Mouse (Mus musculus) embryo, embryonic 10.5 days (tissue): ENCODE results near the gene Arhgap44.
A peak's percentile ranks its signal among the peaks of the same experiment; 100 is the strongest.

ENCODE experiments used
- DNase-seq: peaks from one replicate; pipeline ENCODE4 v3.0.0-alpha.2; 2015; ENCODE audit warnings: low spot score

Arhgap44 gene

GRCm38 (mm10) chr11:65003611-65004010 is 159.2 kb downstream of the Arhgap44 start:
- peak; percentile 26 for DNase-seq

DNA sequence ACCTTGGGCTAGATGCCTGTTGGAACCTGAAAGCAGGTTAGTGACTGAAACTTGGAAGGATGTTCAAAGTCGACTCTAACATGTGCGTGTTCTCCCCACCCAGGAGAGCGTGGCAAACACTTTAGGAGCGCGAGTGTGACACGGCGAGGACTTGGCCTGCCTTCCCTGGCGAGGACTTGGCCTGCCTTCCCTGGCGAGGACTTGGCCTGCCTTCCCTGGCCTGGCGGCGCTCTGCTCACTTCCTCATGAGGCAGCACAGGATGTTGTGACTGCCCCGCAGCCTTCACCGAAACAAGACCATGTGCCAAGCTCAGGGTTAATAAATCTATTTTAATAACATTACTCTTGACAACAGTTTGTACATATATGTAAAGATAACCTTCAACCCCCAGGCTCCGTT is 161.0 kb downstream of the Arhgap44 start:
- DNase-seq: no peak

- DNase-seq: no peak
Measured at GRCm38 (mm10) chr11:64999685-65000084, 163.1 kb downstream of the Arhgap44 start.

DNA sequence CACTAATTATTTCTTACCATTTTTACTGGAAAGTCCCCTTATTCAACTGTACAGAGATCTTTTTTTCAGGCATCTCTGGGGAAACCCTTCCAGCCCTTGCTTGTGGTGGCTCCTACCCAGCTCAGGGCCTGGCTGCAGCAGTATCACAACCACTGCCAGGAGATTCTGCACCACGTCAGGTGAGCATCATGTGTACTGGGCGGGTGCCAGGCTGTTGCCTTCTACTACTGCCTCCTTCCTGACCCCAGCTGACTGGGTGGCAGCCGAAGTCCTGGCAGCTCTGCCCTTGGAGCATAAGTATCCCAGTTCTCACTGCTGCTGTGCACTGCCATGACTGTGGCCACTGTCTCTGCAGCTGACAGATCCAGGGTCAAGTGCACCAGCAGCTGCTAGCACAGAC is 164.3 kb downstream of the Arhgap44 start:
- DNase-seq: no peak

DNA sequence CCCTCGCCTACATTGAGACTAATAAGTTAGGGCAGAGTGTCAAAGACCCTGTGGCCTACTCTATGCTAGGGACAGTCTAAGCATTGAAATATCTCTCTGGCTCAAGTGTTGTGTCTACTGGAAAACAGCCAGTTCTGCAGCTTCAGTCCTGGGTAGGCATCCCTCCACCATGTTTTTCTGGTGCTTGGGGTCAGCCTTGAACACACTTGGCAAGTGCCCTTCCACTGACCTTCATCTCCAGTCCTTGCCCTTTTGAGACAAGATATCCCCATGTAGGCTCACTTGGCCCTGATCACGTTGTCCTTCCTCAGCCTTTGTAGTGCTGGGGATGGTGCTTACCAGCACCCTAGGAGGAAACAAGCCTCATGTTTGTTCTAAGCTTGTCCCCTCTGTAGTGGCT is 174.2 kb downstream of the Arhgap44 start:
- DNase-seq: no peak

DNA sequence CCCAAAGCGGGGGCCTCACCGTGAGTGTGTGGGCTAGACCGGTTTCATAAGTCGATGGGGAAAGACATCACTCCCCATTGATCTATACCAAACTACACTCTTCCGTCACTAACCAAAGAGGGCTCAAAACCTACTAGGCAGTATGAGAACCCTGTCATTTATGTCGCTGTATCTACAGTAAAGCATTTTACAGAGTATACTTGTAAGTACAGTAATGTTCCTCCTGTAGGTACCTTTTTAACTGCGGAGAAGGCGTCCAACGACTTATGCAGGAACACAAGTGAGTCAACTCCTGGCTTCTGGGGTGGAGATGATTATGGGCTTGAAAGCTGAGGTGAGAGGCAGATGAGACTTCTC is 183.3 kb downstream of the Arhgap44 start:
- no peak for DNase-seq

- DNase-seq: peak; percentile 98
Measured at GRCm38 (mm10) chr11:64978720-64979488, 183.9 kb downstream of the Arhgap44 start, which contains the start of gene Elac2. Elac2 (plus strand) TSS chr11:64979038.

DNA sequence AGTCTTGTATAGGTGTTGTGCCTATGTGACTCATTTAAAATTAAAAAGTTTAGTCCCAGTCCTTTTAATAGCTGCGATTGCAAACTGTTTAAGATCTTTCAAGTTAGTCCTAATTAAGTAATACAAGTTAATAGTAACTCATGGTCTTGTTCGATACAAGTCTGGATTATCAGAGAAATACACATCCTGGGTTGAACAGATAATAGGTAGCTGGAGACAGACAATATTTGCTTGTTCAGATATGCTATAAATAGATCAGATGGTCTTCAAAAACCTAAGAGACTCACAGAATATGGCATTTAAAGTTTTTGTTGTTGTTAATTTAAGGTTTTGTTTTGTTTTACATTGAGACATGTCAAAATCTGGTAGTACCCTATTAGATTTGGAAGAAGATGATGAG is 190.3 kb downstream of the Arhgap44 start:
- no peak for DNase-seq

GRCm38 (mm10) chr11:64971471-64971988 is 191.2 kb downstream of the Arhgap44 start:
- DNase-seq: no peak

DNA sequence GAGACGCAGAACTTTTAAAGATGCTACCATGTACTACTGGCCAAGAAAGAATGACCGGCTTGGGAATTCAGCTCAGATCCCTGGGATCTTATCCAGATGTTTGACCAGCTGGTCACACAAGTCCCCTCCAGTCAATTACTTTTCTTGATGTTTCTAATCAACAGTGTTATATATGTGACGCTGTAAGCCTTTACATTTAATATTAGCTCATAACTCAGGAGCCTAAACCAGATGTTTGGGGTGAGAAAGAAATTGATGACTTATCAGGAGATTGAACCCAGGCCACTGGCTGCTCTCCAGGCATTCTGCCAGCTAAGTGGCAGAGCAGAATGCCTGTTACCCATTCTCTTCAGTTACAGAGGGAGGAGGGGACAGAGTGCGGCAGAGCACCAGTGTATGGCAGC is 193.8 kb downstream of the Arhgap44 start:
- peak; percentile 49 for DNase-seq

DNA sequence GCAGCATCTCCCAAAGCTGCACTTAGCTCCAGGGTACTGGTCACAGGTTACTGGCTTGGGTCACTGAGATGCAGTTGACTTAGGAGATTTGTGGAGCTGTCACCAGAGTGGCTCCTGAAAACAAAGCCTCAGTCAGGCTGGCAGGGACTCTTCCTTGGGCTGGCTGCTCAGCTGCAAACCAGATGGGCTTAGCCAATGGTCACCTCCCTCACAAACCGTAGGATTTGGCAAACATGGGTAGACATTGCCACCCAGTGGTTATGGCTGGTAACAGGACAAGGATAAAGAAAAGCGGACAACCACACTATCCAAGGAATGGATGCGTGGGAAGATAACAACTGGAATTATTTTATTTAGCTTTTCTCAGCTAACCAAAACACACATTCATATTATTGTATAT is 194.3 kb downstream of the Arhgap44 start:
- DNase-seq: peak; percentile 93

GRCm38 (mm10) chr11:64962629-64963028 is 200.1 kb downstream of the Arhgap44 start:
- no peak for DNase-seq

GRCm38 (mm10) chr11:64956962-64957729 is 205.6 kb downstream of the Arhgap44 start:
- DNase-seq: peak; percentile 70
